Mouse (Mus musculus): ENCODE results near the gene Mllt6. TPM values are rescaled to one million over a fixed set of nuclear protein-coding genes. Genes with fewer than 3 reads are reported as not detected.

The Mllt6 gene
- polyA plus RNA-seq, 1 experiment from 2014 or later, result 3.4 TPM

DNA sequence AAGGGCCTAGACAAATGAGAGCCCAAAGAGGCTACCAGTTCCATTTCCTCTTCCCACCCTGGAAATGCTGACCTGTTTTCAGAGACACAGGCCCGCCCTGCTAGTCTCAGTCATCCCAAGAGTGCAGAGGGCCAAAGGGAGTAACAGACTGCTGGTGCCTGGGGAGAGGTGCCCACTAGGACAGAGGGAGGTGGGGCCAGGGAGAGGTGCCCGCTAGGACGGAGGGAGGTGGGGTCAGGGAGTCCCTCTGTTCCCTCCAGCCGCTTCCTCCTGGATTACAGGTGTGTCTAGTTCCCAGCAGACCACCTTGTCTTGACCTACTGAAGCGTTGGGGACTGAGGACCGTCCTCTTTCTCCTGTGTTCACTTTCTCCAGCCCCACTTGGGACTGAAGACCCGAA, 21.6 kb downstream of the Mllt6 start:
- no peak for ATAC-seq (ENCODE audit: insufficient number of reproducible peaks, insufficient read depth, low FRiP score, low TSS enrichment)
- H3K4me2 ChIP-seq (replicated peaks), result 0 out of 2 replicates have a peak overlapping the region, but pooled peaks have one; percentile 83
- H3K4me3 ChIP-seq, result 0 out of 2 replicates have a peak overlapping the region, but pooled peaks have one; percentile 38
- H3K27me3 ChIP-seq, result no peaks in the 10 kb centered on the region
- peaks cover 42% of the 10 kb centered on the region for H3K36me3 ChIP-seq
- H3K9me3 ChIP-seq, result no peaks in the 10 kb centered on the region
- H3K9ac ChIP-seq, result no peak overlapping the region
- H3K27ac ChIP-seq, result no peak overlapping the region
- peaks cover 9% of the 10 kb centered on the region for H3K4me1 ChIP-seq
- 48% methylated on average over 7 of the region's 7 CpGs for WGBS

DNA sequence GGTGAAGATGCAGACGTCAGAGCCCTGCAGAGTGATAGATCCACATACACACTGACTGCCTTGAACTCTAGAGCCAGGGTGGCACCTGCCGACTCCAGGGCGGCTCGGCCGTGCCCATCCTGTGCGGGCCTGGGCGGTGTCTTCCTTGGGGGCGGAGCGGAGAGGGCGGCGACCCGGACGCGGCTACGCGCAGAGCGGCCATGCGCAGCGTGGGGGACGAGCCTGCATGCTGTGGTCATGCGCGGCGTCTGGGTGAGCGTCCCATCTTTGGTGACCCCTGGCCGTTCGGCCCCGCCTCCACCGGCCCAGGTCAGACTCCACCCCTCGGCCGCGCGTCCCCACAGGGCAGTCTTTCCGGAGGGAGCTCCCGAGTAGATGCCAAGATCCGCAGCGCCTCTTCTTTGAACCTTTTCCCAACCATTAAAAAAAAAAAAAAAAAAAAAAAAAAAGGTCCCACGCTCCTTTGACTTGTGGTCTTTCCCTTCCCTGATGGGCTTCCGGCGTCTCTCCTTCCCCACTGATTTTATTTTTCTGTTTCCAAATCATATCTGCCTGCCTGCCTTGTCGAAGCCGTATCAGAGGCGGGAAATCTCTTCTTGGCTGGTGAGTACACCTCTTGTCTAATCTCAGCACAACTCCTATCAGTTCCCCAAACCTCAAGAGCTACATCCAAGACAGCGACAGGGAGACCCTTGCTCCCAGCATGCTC, 22.6 kb downstream of the Mllt6 start, which contains the start of gene Cisd3:
Gene Cisd3, plus strand, starts transcription at position 214 of the 709 bp plus-strand sequence.
- Histone ChIP-seq H3K27ac (no peak within 1 kb of the TSS), H3K27me3 (no peaks in the 10 kb centered on the region), H3K4me1 (peaks cover 9% of the 10 kb centered on the region), H3K9ac (peak within 1 kb of the TSS; percentile 53; the same call in 1 of the 2 replicates), H3K4me2 (replicated peaks) (peak within 1 kb of the TSS; percentile 83), H3K36me3 (peaks cover 44% of the 10 kb centered on the region), H3K9me3 (no peaks in the 10 kb centered on the region), H3K4me3 (peak within 1 kb of the TSS; percentile 38)
- WGBS, result under 1% methylated on average over 42 of the region's 43 CpGs
- peak; percentile 64 for ATAC-seq (ENCODE audit: insufficient number of reproducible peaks, insufficient read depth, low FRiP score, low TSS enrichment)

DNA sequence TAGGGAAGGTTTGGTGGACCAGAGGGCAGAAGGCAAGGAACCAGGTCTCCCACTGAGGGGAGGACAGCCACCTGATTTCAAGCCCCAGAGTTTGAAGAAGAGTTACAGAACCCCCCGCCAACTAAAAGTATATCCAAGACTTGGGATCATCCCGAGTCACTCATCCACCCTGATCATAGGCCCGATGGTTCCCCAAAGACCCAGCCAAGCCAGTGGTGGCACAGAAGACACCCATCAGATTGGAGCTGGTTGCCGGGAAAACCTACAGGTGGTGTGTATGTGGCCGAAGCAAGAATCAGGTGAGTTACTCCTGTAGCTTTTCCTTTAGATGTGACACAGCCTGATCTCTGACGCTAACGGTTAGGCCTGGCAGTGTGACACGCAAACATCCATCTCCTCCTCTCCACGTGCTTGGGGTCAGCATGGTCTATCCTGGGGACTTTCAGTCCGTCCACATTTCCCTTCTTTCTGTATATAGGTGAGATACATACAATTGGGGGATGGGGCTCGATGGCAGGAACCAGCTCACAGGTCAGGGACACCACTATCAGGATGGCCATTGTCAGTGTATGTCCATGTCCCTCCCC, 23.2 kb downstream of the Mllt6 start:
- Histone ChIP-seq H3K9ac (0 out of 2 replicates have a peak overlapping the region, but pooled peaks have one; percentile 12), H3K27me3 (no peaks in the 10 kb centered on the region), H3K4me2 (replicated peaks) (peak overlapping the region; percentile 83), H3K9me3 (no peaks in the 10 kb centered on the region), H3K27ac (no peak overlapping the region), H3K4me1 (peaks cover 9% of the 10 kb centered on the region), H3K4me3 (peak overlapping the region; percentile 38; the same call in 1 of the 2 replicates), H3K36me3 (peaks cover 45% of the 10 kb centered on the region)
- no peak for ATAC-seq (ENCODE audit: insufficient number of reproducible peaks, insufficient read depth, low FRiP score, low TSS enrichment)
- 73% methylated on average over 11 of the region's 11 CpGs for WGBS

DNA sequence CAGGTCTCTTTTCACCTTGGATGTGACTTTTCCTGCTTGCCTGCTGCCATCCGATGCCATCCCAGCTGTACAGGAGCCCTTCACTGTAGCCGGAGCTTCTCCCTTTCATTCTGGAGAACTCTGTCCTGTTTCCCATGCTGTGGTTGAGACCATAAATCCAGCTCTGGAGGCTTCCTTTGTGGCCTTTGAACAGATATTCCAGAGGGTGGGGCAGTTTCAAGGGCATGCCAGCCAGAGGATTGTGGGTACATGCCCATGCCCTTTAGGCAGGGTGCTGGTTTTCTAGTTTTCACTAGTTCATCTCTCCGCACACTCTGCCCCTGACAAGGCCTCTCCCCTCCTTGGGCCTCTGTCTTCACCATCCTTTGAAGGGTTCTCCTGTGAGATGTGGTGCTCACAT, 23.8 kb downstream of the Mllt6 start:
- H3K27ac ChIP-seq, result no peak overlapping the region
- 87% methylated on average over 3 of the region's 3 CpGs for WGBS
- no peak overlapping the region for H3K4me2 ChIP-seq (replicated peaks)
- H3K4me3 ChIP-seq, result no peak overlapping the region
- no peak overlapping the region for H3K9ac ChIP-seq
- H3K9me3 ChIP-seq, result no peaks in the 10 kb centered on the region
- no peak for ATAC-seq (ENCODE audit: insufficient number of reproducible peaks, insufficient read depth, low FRiP score, low TSS enrichment)
- no peaks in the 10 kb centered on the region for H3K27me3 ChIP-seq
- H3K36me3 ChIP-seq, result peaks cover 45% of the 10 kb centered on the region
- peaks cover 9% of the 10 kb centered on the region for H3K4me1 ChIP-seq

DNA sequence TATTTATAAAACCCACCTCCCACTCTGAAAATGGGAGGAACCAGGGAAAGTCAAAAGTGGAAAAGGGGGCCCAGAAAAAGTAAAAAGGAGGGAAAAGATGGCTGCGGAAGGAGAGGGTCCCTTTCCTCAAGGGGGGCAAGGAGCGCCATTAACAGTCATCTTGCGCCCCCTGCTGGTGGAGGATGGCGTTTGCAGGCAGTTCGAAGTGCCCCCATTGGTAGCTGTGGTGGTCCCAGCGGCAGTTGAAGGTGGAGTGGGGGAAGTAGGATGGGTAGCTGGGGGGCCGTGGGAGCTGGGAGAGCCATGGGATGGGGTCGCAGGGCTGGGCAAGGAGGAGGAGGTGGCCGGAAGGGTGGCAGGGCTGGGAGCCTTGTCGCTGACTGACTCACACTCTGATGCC, 26.6 kb downstream of the Mllt6 start:
- no peaks in the 10 kb centered on the region for H3K27me3 ChIP-seq
- H3K4me1 ChIP-seq, result peaks cover 17% of the 10 kb centered on the region
- H3K9ac ChIP-seq, result no peak overlapping the region
- no peak for ATAC-seq (ENCODE audit: insufficient number of reproducible peaks, insufficient read depth, low FRiP score, low TSS enrichment)
- H3K9me3 ChIP-seq, result no peaks in the 10 kb centered on the region
- H3K4me3 ChIP-seq, result no peak overlapping the region
- H3K27ac ChIP-seq, result no peak overlapping the region
- WGBS, result 26% methylated on average over 10 of the region's 10 CpGs
- H3K4me2 ChIP-seq (replicated peaks), result no peak overlapping the region
- H3K36me3 ChIP-seq, result peaks cover 53% of the 10 kb centered on the region

DNA sequence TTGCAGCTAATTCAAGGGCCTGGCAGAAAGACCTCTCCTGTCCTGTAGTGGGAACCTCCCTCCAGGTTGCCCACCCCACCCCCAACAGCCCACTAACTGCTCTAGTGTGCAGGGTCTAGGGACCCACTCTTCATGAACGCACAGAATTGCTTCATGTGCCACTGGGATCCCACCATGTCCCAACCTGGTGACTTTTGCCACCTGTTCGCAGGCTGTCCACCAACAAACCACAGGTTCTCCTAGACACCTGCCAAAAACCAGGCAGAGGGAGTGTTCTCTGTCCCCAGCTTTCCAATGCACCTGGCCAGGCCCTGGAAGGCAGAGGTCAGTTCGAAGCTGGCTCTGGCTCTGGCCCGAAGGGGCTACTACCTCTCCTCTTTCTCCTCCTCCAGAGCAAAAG, 31.2 kb downstream of the Mllt6 start:
- Histone ChIP-seq H3K4me2 (replicated peaks) (no peak overlapping the region), H3K27ac (no peak overlapping the region), H3K9me3 (no peaks in the 10 kb centered on the region), H3K4me1 (peaks cover 40% of the 10 kb centered on the region), H3K9ac (no peak overlapping the region), H3K27me3 (no peaks in the 10 kb centered on the region), H3K36me3 (peaks cover 39% of the 10 kb centered on the region), H3K4me3 (no peak overlapping the region)
- WGBS, result 91% methylated on average over 4 of the region's 4 CpGs
- ATAC-seq (ENCODE audit: insufficient number of reproducible peaks, insufficient read depth, low FRiP score, low TSS enrichment), result no peak

DNA sequence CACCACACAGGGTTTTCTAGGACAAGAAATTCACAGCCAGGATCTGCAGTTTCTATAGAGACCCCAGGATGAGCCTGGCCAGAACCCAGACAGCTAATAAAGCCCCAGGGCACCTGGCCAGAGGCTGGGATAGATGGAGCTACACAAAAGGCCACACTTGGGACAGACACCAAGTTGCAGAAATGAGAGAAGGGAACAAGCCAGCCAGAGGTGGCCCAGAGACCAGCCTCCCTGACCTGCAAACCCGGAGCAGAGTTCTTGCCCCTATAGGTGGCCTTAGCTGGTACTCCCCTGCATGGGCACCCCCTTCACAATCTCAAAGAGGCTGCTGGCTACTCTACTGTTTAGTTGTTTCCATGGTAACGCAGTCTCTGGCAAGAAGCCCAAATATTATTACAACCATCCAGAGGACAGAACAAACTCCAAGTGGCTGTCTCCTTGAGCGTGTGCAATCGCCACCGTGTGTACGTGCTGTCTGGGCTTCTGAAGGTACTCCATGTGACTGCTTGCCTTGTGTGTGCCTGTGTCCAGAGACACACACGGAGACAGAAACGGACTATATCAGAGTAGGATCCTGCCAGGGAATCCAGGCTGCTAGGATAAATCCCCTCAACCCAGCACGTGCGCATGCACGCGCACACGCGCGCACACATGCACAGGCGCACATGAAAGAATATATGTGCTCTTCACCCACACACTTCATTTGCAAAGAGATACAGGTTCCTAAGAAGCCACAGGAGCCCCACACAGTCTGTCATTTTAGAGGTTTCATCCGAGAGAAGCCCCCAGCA, 31.9 kb downstream of the Mllt6 start:
- ATAC-seq (ENCODE audit: insufficient number of reproducible peaks, insufficient read depth, low FRiP score, low TSS enrichment), result no peak
- Histone ChIP-seq H3K27ac (0 out of 2 replicates have a peak overlapping the region, but pooled peaks have one; percentile 41), H3K4me3 (peak overlapping the region; percentile 16; the same call in 1 of the 2 replicates), H3K4me1 (peaks cover 40% of the 10 kb centered on the region), H3K9me3 (no peaks in the 10 kb centered on the region), H3K9ac (no peak overlapping the region), H3K36me3 (peaks cover 34% of the 10 kb centered on the region), H3K4me2 (replicated peaks) (peak overlapping the region; percentile 28), H3K27me3 (no peaks in the 10 kb centered on the region)
- WGBS, result 55% methylated on average over 17 of the region's 17 CpGs

DNA sequence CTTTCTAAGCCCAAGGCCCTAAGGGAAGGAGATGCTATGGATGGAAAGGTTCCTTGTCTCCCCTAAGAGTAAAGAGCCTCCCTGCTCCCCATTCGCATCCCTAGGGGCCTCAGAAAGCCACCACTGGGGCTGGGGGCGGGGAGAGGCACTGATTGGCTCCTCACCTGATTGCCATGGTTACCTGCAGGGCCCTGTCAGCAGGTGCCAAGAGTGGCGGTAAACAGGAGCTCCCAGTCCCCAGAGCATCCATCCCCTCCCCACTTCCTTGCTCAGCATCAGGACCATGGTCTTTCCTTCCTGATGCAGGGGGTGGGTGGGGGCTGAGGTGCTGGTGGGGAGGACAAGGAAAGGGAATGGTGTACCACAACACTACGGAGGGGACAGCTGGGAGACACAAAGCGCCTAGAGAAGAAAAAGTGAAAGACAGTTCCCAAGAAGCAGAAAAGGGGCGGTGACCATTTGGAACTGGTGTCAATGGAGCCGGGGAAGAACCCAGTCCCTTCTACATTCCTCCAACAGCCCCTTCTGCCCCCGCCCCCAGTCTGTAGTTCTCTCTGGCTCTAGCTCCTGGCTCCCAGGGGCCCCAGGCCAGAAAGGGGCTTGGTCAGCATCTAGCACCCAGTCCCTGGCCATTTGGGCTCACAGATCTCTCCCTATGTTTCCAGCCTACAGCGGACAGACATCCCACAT, 32.6 kb downstream of the Mllt6 start:
- WGBS, result 37% methylated on average over 9 of the region's 9 CpGs
- Histone ChIP-seq H3K9ac (no peak overlapping the region), H3K27ac (0 out of 2 replicates have a peak overlapping the region, but pooled peaks have one; percentile 41), H3K9me3 (no peaks in the 10 kb centered on the region), H3K36me3 (peaks cover 27% of the 10 kb centered on the region), H3K4me2 (replicated peaks) (peak overlapping the region; percentile 28), H3K4me1 (peaks cover 42% of the 10 kb centered on the region), H3K27me3 (no peaks in the 10 kb centered on the region), H3K4me3 (peak overlapping the region; percentile 16; the same call in 1 of the 2 replicates)
- ATAC-seq (ENCODE audit: insufficient number of reproducible peaks, insufficient read depth, low FRiP score, low TSS enrichment), result no peak

DNA sequence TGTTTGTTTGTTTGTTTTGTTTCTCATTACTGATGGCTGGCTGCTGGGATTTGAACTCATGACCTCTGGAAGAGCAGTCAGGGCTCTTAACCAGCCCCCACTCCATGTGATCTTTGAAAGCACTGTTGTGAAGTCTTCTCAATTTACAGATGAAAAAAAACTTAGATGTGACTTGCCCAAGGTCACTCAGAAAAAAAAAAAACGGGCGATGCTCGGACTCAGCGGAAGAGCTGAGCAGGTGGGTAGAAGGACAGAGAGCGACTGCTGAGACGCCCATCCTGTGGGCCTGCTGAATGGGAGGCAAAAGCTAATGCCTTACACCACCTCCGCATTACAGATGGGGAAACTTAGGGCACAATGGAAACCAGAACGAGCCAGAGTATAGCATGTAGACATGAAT, 33.5 kb downstream of the Mllt6 start:
- peak overlapping the region; percentile 89 for H3K4me2 ChIP-seq (replicated peaks)
- peak overlapping the region; percentile 91; the same call in 1 of the 2 replicates for H3K4me3 ChIP-seq
- peaks cover 50% of the 10 kb centered on the region for H3K4me1 ChIP-seq
- no peak for ATAC-seq (ENCODE audit: insufficient number of reproducible peaks, insufficient read depth, low FRiP score, low TSS enrichment)
- no peak overlapping the region for H3K9ac ChIP-seq
- no peaks in the 10 kb centered on the region for H3K9me3 ChIP-seq
- H3K36me3 ChIP-seq, result peaks cover 19% of the 10 kb centered on the region
- WGBS, result 56% methylated on average over 8 of the region's 8 CpGs
- H3K27ac ChIP-seq, result 0 out of 2 replicates have a peak overlapping the region, but pooled peaks have one; percentile 0
- H3K27me3 ChIP-seq, result no peaks in the 10 kb centered on the region

DNA sequence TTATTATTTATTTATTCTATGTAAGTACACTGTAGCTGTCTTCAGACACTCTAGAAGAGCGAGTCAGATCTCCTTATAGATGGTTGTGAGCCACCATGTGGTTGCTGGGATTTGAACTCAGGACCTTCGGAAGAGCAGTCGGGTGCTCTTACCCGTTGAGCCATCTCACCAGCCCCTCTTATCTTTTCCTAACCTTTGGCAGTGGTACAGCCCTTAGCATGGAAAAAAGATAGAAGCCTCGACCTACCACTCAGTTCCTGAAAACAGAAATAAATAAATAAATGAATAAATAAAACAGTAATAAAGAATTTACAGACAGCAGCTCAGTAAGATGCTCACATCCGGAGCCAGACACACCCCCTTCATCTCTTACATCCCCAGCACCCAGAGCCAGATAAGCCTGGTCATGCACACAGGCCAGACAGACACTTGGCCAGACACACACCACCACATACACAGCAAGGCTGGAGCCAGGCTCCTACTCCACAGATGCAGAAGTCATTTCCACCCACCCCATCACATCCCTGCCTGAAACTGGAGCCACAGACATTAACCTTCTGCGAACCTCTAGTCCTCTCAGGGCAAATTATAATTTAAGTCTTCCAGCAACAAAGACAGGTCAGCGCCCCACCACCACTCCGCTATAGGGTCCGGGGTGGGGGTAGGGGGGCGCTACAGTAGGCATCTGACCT, 34.1 kb downstream of the Mllt6 start:
- ATAC-seq (ENCODE audit: insufficient number of reproducible peaks, insufficient read depth, low FRiP score, low TSS enrichment), result no peak
- H3K27ac ChIP-seq, result peak overlapping the region; percentile 98
- peak overlapping the region; percentile 91 for H3K4me3 ChIP-seq
- peak overlapping the region; percentile 97 for H3K9ac ChIP-seq
- no peaks in the 10 kb centered on the region for H3K27me3 ChIP-seq
- H3K4me1 ChIP-seq, result peaks cover 54% of the 10 kb centered on the region
- H3K9me3 ChIP-seq, result no peaks in the 10 kb centered on the region
- 48% methylated on average over 11 of the region's 11 CpGs for WGBS
- peaks cover 12% of the 10 kb centered on the region for H3K36me3 ChIP-seq
- H3K4me2 ChIP-seq (replicated peaks), result peak overlapping the region; percentile 89

Data from embryonic facial prominence, embryonic 12.5 days (tissue).